Mouse (Mus musculus) limb, embryonic 12.5 days (tissue): Measurements from ENCODE around the gene Rab31. TPM values are rescaled to one million over a fixed set of nuclear protein-coding genes. Genes with fewer than 3 reads are reported as not detected.
"Not testable (repeated sequence)": the region's sequence is repeated elsewhere in the genome, so short reads cannot be mapped to it uniquely, and the experiment has no call there.

Source experiments
- ATAC-seq: fragments of 200-750 bp; cut with Nextera tagmentation; 2 replicates; pipeline ENCODE4 v1.8.0; 2017; ENCODE audit warnings: low read depth, moderate TSS enrichment; ENCODE audit not compliant: insufficient number of reproducible peaks, insufficient read depth, low FRiP score, low TSS enrichment
- H3K27ac ChIP-seq: fragments of 300-500 bp; sonication (generic); 2 replicates; pipeline ENCODE4 v1.5.1; 2016; ENCODE audit warnings: mild to moderate bottlenecking, moderate library complexity
- H3K27me3 ChIP-seq: fragments of 300-500 bp; sonication (generic); 2 replicates; pipeline ENCODE4 v1.6.1; 2016; ENCODE audit warnings: mild to moderate bottlenecking, moderate library complexity
- H3K36me3 ChIP-seq: fragments of 300-500 bp; sonication (generic); 2 replicates; pipeline ENCODE4 v1.6.1; 2016; ENCODE audit warnings: mild to moderate bottlenecking, moderate library complexity
- H3K4me1 ChIP-seq: fragments of 300-500 bp; sonication (generic); replicated peaks from 2 replicates; pipeline ENCODE4 v1.6.1; 2016
- H3K4me2 ChIP-seq: fragments of 300-500 bp; sonication (generic); 2 replicates; pipeline ENCODE4 v1.6.1; 2016; ENCODE audit warnings: mild to moderate bottlenecking, moderate library complexity
- H3K4me3 ChIP-seq: fragments of 300-500 bp; sonication (generic); replicated peaks from 2 replicates; pipeline ENCODE4 v1.5.1; 2016; ENCODE audit warnings: mild to moderate bottlenecking
- H3K9ac ChIP-seq: fragments of 300-500 bp; sonication (generic); replicated peaks from 2 replicates; pipeline ENCODE4 v1.6.1; 2016; ENCODE audit warnings: mild to moderate bottlenecking, moderate library complexity
- H3K9me3 ChIP-seq: fragments of 300-500 bp; sonication (generic); 2 replicates; pipeline ENCODE4 v1.6.1; 2016; ENCODE audit warnings: mild to moderate bottlenecking, moderate library complexity
- WGBS: fragments of 180-500 bp; shearing (Covaris S2); methylation state at CpG from one replicate; pipeline ENCODE4 v1.1.7; 2016; 5-methylcytosine and 5-hydroxymethylcytosine counted together
- polyA plus RNA-seq: library from polyadenylated mRNA; unstranded; fragments of >200 nt; fragmentation: Nextera tagmentation; extraction: Ambion mirVana; gene quantifications from 2 replicates; pipeline ENCODE4 v1.2.1, GENCODE M21; 2016

Rab31 gene
- polyA plus RNA-seq, 1 experiment from 2014 or later: 54.0 TPM

DNA sequence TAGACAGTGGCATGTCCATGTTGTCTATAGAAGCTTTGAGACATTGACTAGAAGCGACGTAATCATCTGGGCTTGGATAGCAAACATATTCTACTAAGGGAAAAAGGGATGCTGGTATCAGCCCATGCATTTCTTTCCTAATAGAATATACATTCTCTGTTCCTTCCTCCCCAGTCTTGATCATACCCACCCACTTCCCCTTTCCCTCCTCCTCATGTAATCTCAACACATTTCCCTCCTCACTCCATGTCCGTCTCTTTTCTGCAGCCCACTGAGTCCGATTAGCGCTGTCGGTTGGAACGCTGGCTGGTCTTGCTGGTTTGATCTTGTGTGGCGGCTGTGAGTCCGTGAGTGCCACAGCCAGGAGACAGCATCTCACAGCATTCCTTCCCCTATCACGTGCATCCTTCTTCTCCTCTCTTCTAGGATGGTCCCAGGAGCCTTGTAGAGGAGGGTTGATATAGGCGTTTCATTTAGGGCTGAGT is 130.8 kb downstream of the Rab31 start, which contains the start of gene Txndc2:
Gene Txndc2, minus strand, starts transcription at position 435 of the 485 bp plus-strand sequence.
- Histone ChIP-seq H3K27ac (no peak within 1 kb of the TSS), H3K27me3 (no peaks in the 10 kb centered on the region), H3K9me3 (no peaks in the 10 kb centered on the region), H3K9ac (no peak within 1 kb of the TSS), H3K4me3 (no peak within 1 kb of the TSS), H3K36me3 (no peaks in the 10 kb centered on the region), H3K4me1 (peaks cover 14% of the 10 kb centered on the region), H3K4me2 (no peak within 1 kb of the TSS)
- 90% methylated on average over 11 of the region's 11 CpGs for WGBS
- no peak for ATAC-seq

GRCm38 (mm10) chr17:65639144-65639543 is 133.4 kb downstream of the Rab31 start:
- Histone ChIP-seq H3K9ac (no peak overlapping the region), H3K36me3 (no peaks in the 10 kb centered on the region), H3K27me3 (no peaks in the 10 kb centered on the region), H3K4me3 (no peak overlapping the region), H3K4me2 (no peak overlapping the region), H3K4me1 (peaks cover 14% of the 10 kb centered on the region), H3K9me3 (no peaks in the 10 kb centered on the region), H3K27ac (no peak overlapping the region)
- 83% methylated on average over 1 of the region's 1 CpGs for WGBS
- no peak for ATAC-seq

- 77% methylated on average over 14 of the region's 14 CpGs for WGBS
Measured at GRCm38 (mm10) chr17:65635715-65636360, 136.7 kb downstream of the Rab31 start.

DNA sequence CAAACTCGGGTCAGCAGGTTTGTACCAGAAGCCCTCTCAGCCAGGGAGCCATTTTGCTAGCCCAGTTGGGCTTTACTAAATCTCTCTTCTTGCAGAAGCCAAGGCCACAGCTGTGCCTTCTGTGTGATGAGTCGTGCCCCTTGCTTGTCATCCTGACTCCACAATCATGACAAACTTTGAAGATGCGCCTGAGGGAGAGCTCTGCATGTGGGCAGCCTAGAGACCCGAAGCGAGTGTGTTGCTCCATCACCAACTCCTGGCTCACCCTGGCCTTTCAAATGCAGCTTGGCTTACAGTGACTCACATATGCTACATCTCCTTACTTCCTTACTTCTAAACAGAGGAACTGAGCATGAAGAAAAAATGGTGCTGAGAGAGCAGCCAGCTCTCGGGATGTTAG is 142.6 kb downstream of the Rab31 start:
- H3K4me2 ChIP-seq: no peak overlapping the region
- ATAC-seq: no peak
- 74% methylated on average over 6 of the region's 6 CpGs for WGBS
- H3K4me1 ChIP-seq: no peaks in the 10 kb centered on the region
- H3K27ac ChIP-seq: no peak overlapping the region
- no peaks in the 10 kb centered on the region for H3K27me3 ChIP-seq
- no peak overlapping the region for H3K9ac ChIP-seq
- H3K36me3 ChIP-seq: no peaks in the 10 kb centered on the region
- no peak overlapping the region for H3K4me3 ChIP-seq
- no peaks in the 10 kb centered on the region for H3K9me3 ChIP-seq

More at GRCm38 (mm10) chr17:65635715-65636360, 136.7 kb downstream of the Rab31 start:
- no peaks in the 10 kb centered on the region for H3K9me3 ChIP-seq
- no peaks in the 10 kb centered on the region for H3K36me3 ChIP-seq
- no peak overlapping the region for H3K4me2 ChIP-seq
- H3K27me3 ChIP-seq: no peaks in the 10 kb centered on the region
- H3K4me3 ChIP-seq: no peak overlapping the region
- no peaks in the 10 kb centered on the region for H3K4me1 ChIP-seq
- no peak for ATAC-seq
- no peak overlapping the region for H3K27ac ChIP-seq
- no peak overlapping the region for H3K9ac ChIP-seq

GRCm38 (mm10) chr17:65628823-65629532 is 143.6 kb downstream of the Rab31 start:
- H3K9ac ChIP-seq, H3K36me3 ChIP-seq, H3K4me1 ChIP-seq, H3K9me3 ChIP-seq, H3K4me3 ChIP-seq, H3K4me2 ChIP-seq, ATAC-seq, H3K27me3 ChIP-seq, H3K27ac ChIP-seq: not testable (repeated sequence)
- WGBS: 75% methylated on average over 13 of the region's 13 CpGs

- Histone ChIP-seq H3K9me3 (0 out of 2 replicates have a peak, but pooled peaks cover 4% of the 10 kb centered on the region), H3K36me3 (no peaks in the 10 kb centered on the region), H3K4me1 (no peaks in the 10 kb centered on the region), H3K9ac (no peak overlapping the region), H3K4me3 (no peak overlapping the region), H3K27me3 (no peaks in the 10 kb centered on the region), H3K4me2 (no peak overlapping the region), H3K27ac (no peak overlapping the region)
- ATAC-seq: no peak
- WGBS: 86% methylated on average over 6 of the region's 6 CpGs
Measured at GRCm38 (mm10) chr17:65626301-65626700, 146.3 kb downstream of the Rab31 start.

- H3K9ac ChIP-seq: no peak overlapping the region
- H3K36me3 ChIP-seq: no peaks in the 10 kb centered on the region
- H3K4me3 ChIP-seq: no peak overlapping the region
- no peaks in the 10 kb centered on the region for H3K27me3 ChIP-seq
- 0 out of 2 replicates have a peak, but pooled peaks cover 4% of the 10 kb centered on the region for H3K9me3 ChIP-seq
- no peak for ATAC-seq
- no peaks in the 10 kb centered on the region for H3K4me1 ChIP-seq
- no peak overlapping the region for H3K27ac ChIP-seq
- WGBS: 84% methylated on average over 6 of the region's 6 CpGs
- H3K4me2 ChIP-seq: no peak overlapping the region
Measured at GRCm38 (mm10) chr17:65625563-65625962, 147.0 kb downstream of the Rab31 start.

- H3K4me1 ChIP-seq: no peaks in the 10 kb centered on the region
- no peaks in the 10 kb centered on the region for H3K27me3 ChIP-seq
- no peak overlapping the region for H3K27ac ChIP-seq
- H3K36me3 ChIP-seq: no peaks in the 10 kb centered on the region
- H3K4me2 ChIP-seq: no peak overlapping the region
- no peak overlapping the region for H3K4me3 ChIP-seq
- no peak overlapping the region for H3K9ac ChIP-seq
- no peak for ATAC-seq
- H3K9me3 ChIP-seq: 0 out of 2 replicates have a peak, but pooled peaks cover 4% of the 10 kb centered on the region
Measured at GRCm38 (mm10) chr17:65623130-65623529, 149.4 kb downstream of the Rab31 start.

DNA sequence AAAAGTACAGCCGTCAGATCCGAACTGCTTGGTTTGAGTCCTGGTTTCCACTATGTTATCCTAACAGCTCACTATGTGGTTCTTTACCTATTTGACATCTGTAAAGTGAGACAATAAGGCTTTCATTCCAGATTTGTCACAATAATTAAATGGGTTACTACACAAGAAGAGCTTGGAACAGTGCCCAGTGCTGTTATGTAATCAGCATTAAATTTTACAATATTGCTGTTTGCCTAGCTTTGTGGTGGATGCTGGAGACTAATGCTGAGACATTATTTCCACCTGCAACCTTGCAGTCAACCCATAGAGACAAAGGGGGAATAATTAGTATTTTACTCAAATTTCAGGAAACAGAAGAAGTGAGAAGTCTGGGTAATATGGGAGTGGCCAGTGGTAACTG is 154.1 kb downstream of the Rab31 start:
- no peak overlapping the region for H3K4me3 ChIP-seq
- H3K4me2 ChIP-seq: no peak overlapping the region
- no peaks in the 10 kb centered on the region for H3K36me3 ChIP-seq
- H3K4me1 ChIP-seq: 0 out of 2 replicates have a peak, but pooled peaks cover 6% of the 10 kb centered on the region
- whole genome bisulfite sequencing: 80% methylated on average over 2 of the region's 2 CpGs
- no peak for ATAC-seq
- no peak overlapping the region for H3K9ac ChIP-seq
- H3K9me3 ChIP-seq: no peaks in the 10 kb centered on the region
- H3K27me3 ChIP-seq: no peaks in the 10 kb centered on the region
- no peak overlapping the region for H3K27ac ChIP-seq

- Histone ChIP-seq H3K4me1 (peaks cover 16% of the 10 kb centered on the region), H3K9ac (no peak overlapping the region), H3K4me3 (no peak overlapping the region), H3K27me3 (no peaks in the 10 kb centered on the region), H3K4me2 (no peak overlapping the region), H3K27ac (no peak overlapping the region), H3K9me3 (no peaks in the 10 kb centered on the region), H3K36me3 (no peaks in the 10 kb centered on the region)
- ATAC-seq: no peak
- WGBS: 51% methylated on average over 3 of the region's 3 CpGs
Measured at GRCm38 (mm10) chr17:65615678-65616077, 156.9 kb downstream of the Rab31 start.

GRCm38 (mm10) chr17:65614431-65614830 is 158.1 kb downstream of the Rab31 start:
- peak overlapping the region; percentile 99 for H3K27ac ChIP-seq
- peak overlapping the region; percentile 97 for H3K9ac ChIP-seq
- no peak for ATAC-seq
- H3K4me1 ChIP-seq: peaks cover 19% of the 10 kb centered on the region
- H3K27me3 ChIP-seq: no peaks in the 10 kb centered on the region
- H3K36me3 ChIP-seq: no peaks in the 10 kb centered on the region
- H3K4me3 ChIP-seq: peak overlapping the region; percentile 98
- 2% methylated on average over 9 of the region's 9 CpGs for WGBS
- H3K4me2 ChIP-seq: peak overlapping the region; percentile 69
- H3K9me3 ChIP-seq: no peaks in the 10 kb centered on the region
